ENCODE assay signal across 8 mouse cellular contexts in genomic region chr6:54917523-54917922, GRCm38 (mm10). TPM values are rescaled to one million over a fixed set of nuclear protein-coding genes. Genes with fewer than 3 reads are reported as not detected.
A peak's percentile ranks its signal among the peaks of the same experiment; 100 is the strongest.
DNase-seq lines count a peak whose midpoint lies in the region; ATAC-seq and TF ChIP-seq lines count a peak whose summit lies in the region.

No protein-coding gene starts in this region.

- 41% methylated on average over 4 of the region's 4 CpGs for WGBS in kidney, embryonic 14.5 days
- 16% methylated on average over 4 of the region's 4 CpGs for WGBS in lung, adult 2 months
- WGBS in spleen, adult 2 months, result 13% methylated on average over 4 of the region's 4 CpGs

- H3K27ac ChIP-seq in bone marrow macrophage, adult 2 months (ENCODE audit: insufficient read depth, low read depth, low read length), result no peak overlapping the region
- H3K27ac ChIP-seq in kidney, embryonic 14.5 days (ENCODE audit: low read depth, low read length), result no peak overlapping the region
- H3K27ac ChIP-seq in spleen, adult 2 months (ENCODE audit: insufficient read depth, low read length), result no peak overlapping the region

- no peak overlapping the region for H3K9ac ChIP-seq in kidney, embryonic 14.5 days (ENCODE audit: low read depth, low read length)

- H3K4me2 ChIP-seq in kidney, embryonic 14.5 days (replicated peaks; ENCODE audit: low read depth, low read length), result no peak overlapping the region

- H3K4me3 ChIP-seq in C2C12 (ENCODE audit: insufficient read depth, poor library complexity, severe bottlenecking), result no peak overlapping the region
- no peak overlapping the region for H3K4me3 ChIP-seq in bone marrow macrophage, adult 2 months (ENCODE audit: insufficient read depth, low read length)
- no peak overlapping the region for H3K4me3 ChIP-seq in kidney, embryonic 14.5 days (ENCODE audit: low read length)
- no peak overlapping the region for H3K4me3 ChIP-seq in lung, adult 2 months (replicated peaks; ENCODE audit: extremely low read depth, low read depth, low read length)
- H3K4me3 ChIP-seq in spleen, adult 2 months (ENCODE audit: extremely low read depth, insufficient read depth, insufficient read length), result no peak overlapping the region

- H3K9me3 ChIP-seq in kidney, embryonic 14.5 days (ENCODE audit: control insufficient read depth, low read length), result no peaks in the 10 kb centered on the region

- no peaks in the 10 kb centered on the region for H3K79me3 ChIP-seq in C2C12 (ENCODE audit: low read depth)

- peak; percentile 66 for ATAC-seq in cerebellum, adult (ENCODE audit: insufficient number of reproducible peaks, low FRiP score, low TSS enrichment)
- ATAC-seq in kidney, embryonic 14.5 days (ENCODE audit: low FRiP score, low TSS enrichment), result peak; percentile 68

- no peaks in the 10 kb centered on the region for H3K36me3 ChIP-seq in C2C12 (ENCODE audit: control insufficient read depth, insufficient read depth)
- no peaks in the 10 kb centered on the region for H3K36me3 ChIP-seq in kidney, embryonic 14.5 days (ENCODE audit: control insufficient read depth, insufficient read depth, low read length)
- no peaks in the 10 kb centered on the region for H3K36me3 ChIP-seq in spleen, adult 2 months (ENCODE audit: control insufficient read depth, insufficient read depth, low read length)

- H3K4me1 ChIP-seq in bone marrow macrophage, adult 2 months (ENCODE audit: control insufficient read depth, insufficient read depth, low read length), result peaks cover 5% of the 10 kb centered on the region; the same call in 1 of the 2 replicates
- H3K4me1 ChIP-seq in kidney, embryonic 14.5 days (ENCODE audit: control insufficient read depth, insufficient read depth, low read length), result no peaks in the 10 kb centered on the region
- H3K4me1 ChIP-seq in lung, adult 2 months (ENCODE audit: control insufficient read depth, insufficient read depth, low read length), result no peaks in the 10 kb centered on the region
- no peaks in the 10 kb centered on the region for H3K4me1 ChIP-seq in spleen, adult 2 months (ENCODE audit: control insufficient read depth, insufficient read depth, insufficient read length)

- no peak for TF ChIP-seq POLR2A in bone marrow macrophage, adult 2 months (IDR thresholded peaks at IDR 0.05; ENCODE audit: borderline replicate concordance, low read depth, low read length)
- TF ChIP-seq POLR2A in lung, adult 2 months (IDR thresholded peaks at IDR 0.05; ENCODE audit: borderline replicate concordance, extremely low read depth, low read depth, low read length), result no peak
- no peak for TF ChIP-seq POLR2A in spleen, adult 2 months (IDR thresholded peaks at IDR 0.05; ENCODE audit: low read depth, low read length)

- TF ChIP-seq CTCF in C2C12 (IDR thresholded peaks at IDR 0.05; ENCODE audit: control insufficient read depth, insufficient read depth, insufficient read length), result peak; percentile 38
- TF ChIP-seq CTCF in bone marrow macrophage, adult 2 months (IDR thresholded peaks at IDR 0.05; ENCODE audit: low read depth, low read length), result peak; percentile 40; the same call in 1 of the 2 replicates
- TF ChIP-seq CTCF in lung, adult 2 months (IDR thresholded peaks at IDR 0.05; ENCODE audit: insufficient read depth, low read length), result peak; percentile 77
- TF ChIP-seq CTCF in spleen, adult 2 months (IDR thresholded peaks at IDR 0.05; ENCODE audit: extremely low read depth, insufficient read depth, insufficient read length, insufficient replicate concordance), result peak; percentile 80; the same call in 1 of the 2 replicates

- DNase-seq in cerebellum, adult 11-12 months, result no peak
- DNase-seq in frontal cortex, postnatal 36 days (ENCODE audit: low spot score in 2 of 2), result peak; percentile 38 to 63
- peak; percentile 62 for DNase-seq in lung, adult 2 months
- DNase-seq in spleen, adult 2 months (ENCODE audit: low read depth in 1 of 2, low spot score in 2 of 2), result peak; percentile 45 to 68

- H3K79me2 ChIP-seq in C2C12 (ENCODE audit: control insufficient read depth, insufficient read depth), result no peaks in the 10 kb centered on the region

- H3ac ChIP-seq in C2C12 (ENCODE audit: control insufficient read depth, insufficient read length, low read depth), result no peak overlapping the region

- no peaks in the 10 kb centered on the region for H3K27me3 ChIP-seq in C2C12 (ENCODE audit: control insufficient read depth, insufficient read depth, insufficient read length)
- H3K27me3 ChIP-seq in kidney, embryonic 14.5 days (ENCODE audit: control insufficient read depth, insufficient read depth, low read length), result no peaks in the 10 kb centered on the region
- H3K27me3 ChIP-seq in spleen, adult 2 months (ENCODE audit: control insufficient read depth, insufficient read depth, low read length), result no peaks in the 10 kb centered on the region

TF ChIP-seq in C2C12, 6 proteins besides CTCF, POLR2A, EP300 and RAD21:
- TF ChIP-seq MAX (IDR thresholded peaks at IDR 0.05), result no peak
- no peak for TF ChIP-seq FOSL1 (IDR thresholded peaks at IDR 0.05; ENCODE audit: insufficient read depth, low read length, poor library complexity, severe bottlenecking)
- TF ChIP-seq MYOD1 (IDR thresholded peaks at IDR 0.05; ENCODE audit: control insufficient read depth, insufficient read length, low read depth), result no peak

RNA-seq across cellular contexts. Expression of gene Nod1, which starts 54.9 kb away (rescaled TPM):
- polyA plus RNA-seq in C2C12 (2012; fragmentation: generic; extraction: Trizol), result 1.1 TPM
- polyA plus RNA-seq in bone marrow macrophage, adult 2 months (2012; ENCODE audit: insufficient read depth, insufficient read length, missing spikeins), result 18.2 and 23.9 TPM in 2 replicates
- 1.8 and 3.6 TPM in 2 replicates for polyA plus RNA-seq in kidney, embryonic 14.5 days (2014; fragmentation: Nextera tagmentation; extraction: Ambion mirVana)
- polyA plus RNA-seq in lung, adult 2 months (2012; rRNA removed), result 66.0 and 85.2 TPM in 2 replicates
- 41.7 and 63.0 TPM in 2 replicates for polyA plus RNA-seq in spleen, adult 2 months (2012; rRNA removed)
